Mouse (Mus musculus): ENCODE measurements around the gene Dlgap5. TPM values are rescaled to one million over a fixed set of nuclear protein-coding genes. Genes with fewer than 3 reads are reported as not detected.

Gene Dlgap5
- polyA plus RNA-seq, 1 experiment from 2014 or later = 47.2 TPM

GRCm38 (mm10) chr14:47340231-47340925 lies 77.8 kb downstream of the Dlgap5 start:
- Histone ChIP-seq H3K36me3 (no peaks in the 10 kb centered on the region), H3K9ac (no peak overlapping the region), H3K4me2 (replicated peaks) (no peak overlapping the region), H3K4me3 (no peak overlapping the region), H3K4me1 (peaks cover 5% of the 10 kb centered on the region; the same call in 1 of the 2 replicates), H3K27me3 (no peaks in the 10 kb centered on the region), H3K9me3 (no peaks in the 10 kb centered on the region), H3K27ac (no peak overlapping the region)
- WGBS = 85% methylated on average over 10 of the region's 10 CpGs
- no peak for ATAC-seq (ENCODE audit: low FRiP score, low read depth)

Other genes with a start within 250 kb of the Dlgap5 start
- gene Gch1, start 229.0 kb downstream of the Dlgap5 start, polyA plus RNA-seq (2015; fragmentation: Nextera tagmentation; extraction: Ambion mirVana) = 0.87 and 1.0 TPM in 2 replicates
- gene Wdhd1, start 141.6 kb downstream of the Dlgap5 start, polyA plus RNA-seq (2015; fragmentation: Nextera tagmentation; extraction: Ambion mirVana) = 37.1 and 38.0 TPM in 2 replicates
- 3.0 and 3.5 TPM in 2 replicates for gene Socs4, start 141.5 kb downstream of the Dlgap5 start, polyA plus RNA-seq (2015; fragmentation: Nextera tagmentation; extraction: Ambion mirVana)
- 71.4 and 79.3 TPM in 2 replicates for gene Mapk1ip1l, start 120.1 kb downstream of the Dlgap5 start, polyA plus RNA-seq (2015; fragmentation: Nextera tagmentation; extraction: Ambion mirVana)
- gene Lgals3, start 50.7 kb downstream of the Dlgap5 start, polyA plus RNA-seq (2015; fragmentation: Nextera tagmentation; extraction: Ambion mirVana) = 17.8 and 21.6 TPM in 2 replicates
- gene Fbxo34, start 32.0 kb upstream of the Dlgap5 start, polyA plus RNA-seq (2015; fragmentation: Nextera tagmentation; extraction: Ambion mirVana) = 25.3 and 26.6 TPM in 2 replicates
- 17.6 and 19.4 TPM in 2 replicates for gene Atg14, start 152.2 kb upstream of the Dlgap5 start, polyA plus RNA-seq (2015; fragmentation: Nextera tagmentation; extraction: Ambion mirVana)
- gene Ktn1, start 230.0 kb upstream of the Dlgap5 start, polyA plus RNA-seq (2015; fragmentation: Nextera tagmentation; extraction: Ambion mirVana) = 54.5 and 58.7 TPM in 2 replicates

Data from limb, embryonic 13.5 days (tissue).